Mouse (Mus musculus) Muller cell, postnatal 12 days (primary cell): ENCODE data around the gene Tapbpl.

Experiments
- DNase-seq: peaks from one replicate; pipeline ENCODE4 v3.0.0-alpha.2; 2015; ENCODE audit errors: inconsistent ontology term

The Tapbpl gene

GRCm38 (mm10) chr6:125240617-125241016 is 9.0 kb upstream of the Tapbpl start:
- no peak for DNase-seq

DNA sequence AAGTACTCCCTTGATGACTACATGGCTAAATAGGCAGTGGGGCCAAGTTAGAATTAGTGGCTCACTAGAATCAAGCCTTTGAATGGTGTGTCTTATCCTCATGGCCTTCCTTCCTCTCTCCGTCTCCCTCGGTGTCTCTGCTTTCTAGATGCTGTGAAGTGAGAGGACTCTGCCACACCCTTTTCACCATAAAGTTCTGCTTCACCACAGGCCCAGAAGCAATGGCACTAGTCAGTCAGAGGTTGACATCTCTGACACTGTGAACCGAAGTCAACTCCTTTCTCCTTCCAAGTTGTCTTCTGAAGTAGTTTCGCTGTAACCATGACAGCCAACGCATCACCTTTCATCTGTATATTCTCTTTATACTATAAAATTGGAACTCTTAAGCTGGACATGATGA is 7.9 kb upstream of the Tapbpl start:
- DNase-seq: no peak

GRCm38 (mm10) chr6:125238396-125238795 is 6.7 kb upstream of the Tapbpl start:
- DNase-seq: no peak

DNA sequence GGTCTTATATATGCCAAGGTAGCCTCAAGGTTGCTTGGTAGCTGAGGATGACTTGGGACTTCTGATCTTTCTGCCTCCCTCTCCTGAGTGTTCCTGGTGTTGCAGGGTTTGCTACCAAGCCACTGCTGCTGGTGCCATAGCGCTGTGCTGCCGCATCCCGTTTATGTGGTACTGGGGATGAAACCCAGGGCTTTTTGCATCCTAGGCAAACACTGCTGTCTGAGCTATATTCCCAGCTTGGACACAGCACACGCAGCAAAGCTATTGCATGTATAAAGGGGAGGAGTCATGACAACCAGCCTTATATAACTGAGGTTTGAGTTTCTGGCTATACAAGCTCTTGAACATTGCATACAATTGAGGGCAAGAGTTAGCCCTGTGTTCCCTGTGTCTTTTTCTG is 5.8 kb upstream of the Tapbpl start:
- no peak for DNase-seq

- no peak for DNase-seq
These were observed 5.1 kb upstream of the Tapbpl start, which contains the start of gene Cd27 for GRCm38 (mm10) chr6:125236782-125237181. Gene Cd27, minus strand, starts transcription at chr6:125237010.

- DNase-seq: no peak
These were observed 4.7 kb upstream of the Tapbpl start for GRCm38 (mm10) chr6:125236341-125236740.

GRCm38 (mm10) chr6:125234520-125234828 is 2.8 kb upstream of the Tapbpl start:
- no peak for DNase-seq

GRCm38 (mm10) chr6:125233816-125234519 is 2.3 kb upstream of the Tapbpl start:
- DNase-seq: no peak

- no peak for DNase-seq
These were observed 856 bp upstream of the Tapbpl start for GRCm38 (mm10) chr6:125232516-125232915.

DNA sequence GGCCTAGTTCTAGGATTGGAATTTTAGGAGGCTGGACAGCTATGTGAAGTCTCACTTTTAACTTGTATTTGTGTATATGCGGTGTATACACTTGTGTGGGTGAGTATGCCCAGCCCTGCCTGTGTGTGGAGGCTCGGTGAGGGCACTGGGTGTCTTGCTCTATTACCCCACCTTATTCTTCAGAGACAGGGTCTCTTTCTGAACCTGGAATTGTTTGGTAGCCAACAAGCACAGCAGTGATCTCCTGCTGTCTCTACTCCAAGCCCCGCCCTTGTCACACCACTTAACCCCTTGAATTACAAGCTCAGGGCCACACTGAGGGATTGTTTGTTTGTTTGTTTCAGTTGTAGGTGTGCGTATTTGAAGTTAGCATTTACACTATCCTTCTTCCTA is 381 bp upstream of the Tapbpl start:
- no peak for DNase-seq

GRCm38 (mm10) chr6:125230571-125230970 is 1.1 kb downstream of the Tapbpl start:
- no peak for DNase-seq

DNA sequence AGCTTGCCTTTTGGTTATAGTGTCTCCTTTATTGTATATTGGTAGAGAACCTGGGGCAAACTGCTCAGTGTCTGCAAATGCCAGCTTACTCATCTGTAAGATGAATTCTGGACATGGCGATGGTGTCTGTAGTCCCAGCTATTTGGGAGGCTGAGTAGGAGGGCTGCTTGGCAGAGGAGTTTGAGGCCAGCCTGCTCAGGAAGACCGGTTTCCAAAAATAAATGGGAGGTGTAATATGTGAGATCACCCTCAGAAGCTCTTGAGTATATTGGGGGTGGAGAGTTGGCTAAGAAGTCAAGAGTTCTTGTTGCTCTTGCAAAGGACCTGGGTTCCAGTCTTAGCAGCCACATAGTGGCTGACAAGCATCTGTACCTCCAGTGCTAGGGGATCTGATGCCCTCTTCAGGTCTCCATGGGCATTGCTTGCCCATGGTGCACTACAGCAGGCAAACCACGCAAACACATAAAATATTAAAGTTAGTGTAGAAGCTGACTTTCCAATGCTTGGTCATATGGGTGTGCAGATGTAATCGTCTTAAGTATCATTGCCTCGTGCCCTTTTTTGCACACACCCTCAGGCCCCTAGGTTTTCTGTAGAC is 6.0 kb downstream of the Tapbpl start:
- DNase-seq: no peak

GRCm38 (mm10) chr6:125222577-125222976 is 9.1 kb downstream of the Tapbpl start:
- DNase-seq: no peak

- no peak for DNase-seq
These were observed 9.5 kb downstream of the Tapbpl start for GRCm38 (mm10) chr6:125222146-125222545.

DNA sequence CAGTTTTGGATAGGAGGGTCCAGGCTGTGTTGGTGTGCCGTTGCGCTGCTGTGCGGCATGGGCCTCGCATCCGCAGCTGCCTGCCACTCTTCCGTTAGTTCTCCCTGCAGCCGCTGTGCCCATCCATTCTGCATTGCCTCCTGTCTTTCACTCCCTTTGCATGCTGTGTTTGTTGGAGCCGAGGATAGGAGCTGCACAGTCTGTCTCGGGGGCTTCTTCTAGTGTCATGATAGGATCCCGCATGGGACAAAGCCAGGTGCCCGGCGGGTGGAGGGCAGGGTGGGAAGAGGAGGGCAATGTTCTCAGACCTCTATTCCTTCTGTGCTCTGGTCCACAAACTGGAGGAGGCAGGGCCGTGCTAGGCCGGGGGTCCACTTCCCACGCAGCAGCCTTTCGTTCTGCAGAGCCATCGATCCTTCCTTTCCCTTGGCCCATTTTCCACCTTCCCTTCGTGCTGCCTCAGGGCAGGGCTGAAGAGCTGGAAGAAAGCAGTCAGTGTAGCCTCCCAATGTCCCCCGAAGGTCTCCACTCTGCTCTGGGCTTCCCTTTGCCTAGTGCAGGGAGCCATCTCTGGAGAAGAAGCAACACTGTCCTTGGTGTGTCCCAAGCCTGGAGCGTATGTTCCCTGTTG is 10.4 kb downstream of the Tapbpl start:
- no peak for DNase-seq

GRCm38 (mm10) chr6:125218963-125219362 is 12.7 kb downstream of the Tapbpl start:
- DNase-seq: no peak

- DNase-seq: no peak
These were observed 13.8 kb downstream of the Tapbpl start for GRCm38 (mm10) chr6:125217899-125218298.

- DNase-seq: no peak
These were observed 14.8 kb downstream of the Tapbpl start for GRCm38 (mm10) chr6:125216898-125217297.

GRCm38 (mm10) chr6:125215148-125215954 is 16.3 kb downstream of the Tapbpl start, which contains the start of gene Vamp1:
Gene Vamp1, plus strand, starts transcription at chr6:125215551.
- peak; percentile 94 for DNase-seq

DNA sequence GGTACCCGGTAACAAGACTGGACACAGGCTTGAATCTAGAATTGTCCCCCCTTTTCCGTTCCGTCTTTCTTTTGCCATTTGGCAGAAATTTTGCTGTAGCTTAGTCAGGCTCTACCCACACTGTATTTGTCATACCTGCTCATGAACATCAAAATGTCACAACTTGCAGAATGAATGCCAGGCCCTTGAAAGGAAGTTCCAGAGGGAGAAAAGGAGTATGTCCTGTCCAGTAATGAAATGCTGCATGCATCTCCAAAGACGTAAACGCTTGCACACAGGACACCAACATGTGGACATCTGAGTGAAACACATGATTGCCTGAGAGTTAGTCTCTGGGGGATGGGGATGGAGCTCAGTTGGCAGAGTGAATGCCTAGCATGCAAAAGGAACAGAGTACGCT is 17.9 kb downstream of the Tapbpl start:
- DNase-seq: no peak

DNA sequence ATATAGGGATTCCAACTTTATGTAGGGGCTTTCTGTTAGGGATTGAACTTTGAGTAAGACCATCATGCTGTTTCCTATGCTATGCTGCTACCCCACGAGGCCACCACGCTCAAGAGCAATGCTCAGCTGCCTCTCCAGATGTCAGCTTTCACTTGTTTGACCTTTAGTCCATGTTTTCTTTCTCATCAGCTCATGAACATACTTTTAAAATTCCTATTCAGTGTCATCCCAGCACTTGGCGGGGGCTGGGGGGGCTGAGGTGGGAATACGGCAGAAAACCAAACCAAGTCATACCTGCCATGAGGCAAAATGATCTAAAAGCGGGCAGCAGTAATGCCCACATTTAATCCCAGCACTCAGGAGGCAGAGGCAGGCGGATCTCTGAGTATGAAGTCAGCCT is 18.5 kb downstream of the Tapbpl start:
- DNase-seq: no peak

DNA sequence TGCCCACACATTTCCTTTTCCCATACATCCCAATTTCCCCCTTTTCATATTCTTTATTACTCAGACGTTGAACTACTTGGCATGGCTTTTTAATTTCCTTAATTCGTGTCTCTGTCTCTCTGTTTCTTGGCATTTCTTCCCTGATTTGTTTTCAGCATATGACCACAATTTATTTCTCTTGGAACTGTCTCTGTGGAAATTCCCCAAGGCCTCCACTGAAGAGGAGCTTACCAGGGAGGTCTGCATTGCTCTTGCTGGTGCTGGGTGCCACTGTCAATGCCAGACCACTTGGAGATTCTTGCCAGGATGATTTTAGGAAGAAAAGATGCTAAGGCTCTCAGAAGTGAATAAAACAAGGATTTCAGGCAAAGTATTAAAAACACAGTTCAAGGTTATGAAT is 19.0 kb downstream of the Tapbpl start:
- peak; percentile 25 for DNase-seq
